Mouse (Mus musculus): ENCODE results near the gene Tarbp1. TPM values are rescaled to one million over a fixed set of nuclear protein-coding genes. Genes with fewer than 3 reads are reported as not detected.
A peak's percentile ranks its signal among the peaks of the same experiment; 100 is the strongest.

Gene Tarbp1
- polyA plus RNA-seq, 1 experiment from 2014 or later: 1.1 TPM

GRCm38 (mm10) chr8:126504492-126505182 is 29.8 kb upstream of the Tarbp1 start:
- no peaks in the 10 kb centered on the region for H3K36me3 ChIP-seq (ENCODE audit: control insufficient read depth, insufficient read depth, low read length)
- 67% methylated on average over 16 of the region's 16 CpGs for WGBS
- H3K27ac ChIP-seq (replicated peaks): no peak overlapping the region
- no peaks in the 10 kb centered on the region for H3K4me1 ChIP-seq (replicated peaks; ENCODE audit: control insufficient read depth, insufficient read depth)
- DNase-seq (ENCODE audit: low spot score): no peak
- no peaks in the 10 kb centered on the region for H3K27me3 ChIP-seq (ENCODE audit: control insufficient read depth, insufficient read depth, low read length)
- TF ChIP-seq EP300 (optimal IDR thresholded peaks at IDR 0.05) (no peak), CTCF (IDR thresholded peaks at IDR 0.05; ENCODE audit: low read depth) (no peak)
- H3K9me3 ChIP-seq (ENCODE audit: control insufficient read depth, low read length): no peaks in the 10 kb centered on the region
- no peak for ATAC-seq (ENCODE audit: low FRiP score, low TSS enrichment)
- H3K9ac ChIP-seq (ENCODE audit: low read length): no peak overlapping the region
- no peak overlapping the region for H3K4me3 ChIP-seq (ENCODE audit: low read depth, low read length)
- H3K4me2 ChIP-seq (replicated peaks; ENCODE audit: low read depth): no peak overlapping the region

- Histone ChIP-seq H3K36me3 (ENCODE audit: control insufficient read depth, insufficient read depth, low read length) (no peaks in the 10 kb centered on the region), H3K4me2 (replicated peaks; ENCODE audit: low read depth) (no peak overlapping the region), H3K4me1 (replicated peaks; ENCODE audit: control insufficient read depth, insufficient read depth) (0 out of 2 replicates have a peak, but pooled peaks cover 5% of the 10 kb centered on the region), H3K9me3 (ENCODE audit: control insufficient read depth, low read length) (no peaks in the 10 kb centered on the region), H3K27ac (replicated peaks) (no peak overlapping the region), H3K27me3 (ENCODE audit: control insufficient read depth, insufficient read depth, low read length) (no peaks in the 10 kb centered on the region), H3K9ac (ENCODE audit: low read length) (no peak overlapping the region), H3K4me3 (ENCODE audit: low read depth, low read length) (no peak overlapping the region)
- DNase-seq (ENCODE audit: low spot score) (no peak), ATAC-seq (ENCODE audit: low FRiP score, low TSS enrichment) (peak; percentile 36; the same call in 1 of the 2 replicates)
- 50% methylated on average over 2 of the region's 2 CpGs for WGBS
- no peak for TF ChIP-seq CTCF (IDR thresholded peaks at IDR 0.05; ENCODE audit: low read depth)
- TF ChIP-seq EP300 (optimal IDR thresholded peaks at IDR 0.05): no peak
Observed at GRCm38 (mm10) chr8:126502722-126503121, 27.9 kb upstream of the Tarbp1 start.

- H3K4me1 ChIP-seq (replicated peaks; ENCODE audit: control insufficient read depth, insufficient read depth): 0 out of 2 replicates have a peak, but pooled peaks cover 5% of the 10 kb centered on the region
- H3K4me2 ChIP-seq (replicated peaks; ENCODE audit: low read depth): no peak overlapping the region
- WGBS: 87% methylated on average over 2 of the region's 2 CpGs
- H3K27me3 ChIP-seq (ENCODE audit: control insufficient read depth, insufficient read depth, low read length): no peaks in the 10 kb centered on the region
- no peak overlapping the region for H3K4me3 ChIP-seq (ENCODE audit: low read depth, low read length)
- ATAC-seq (ENCODE audit: low FRiP score, low TSS enrichment) (no peak), DNase-seq (ENCODE audit: low spot score) (no peak)
- TF ChIP-seq CTCF (IDR thresholded peaks at IDR 0.05; ENCODE audit: low read depth) (no peak), EP300 (optimal IDR thresholded peaks at IDR 0.05) (no peak)
- no peak overlapping the region for H3K27ac ChIP-seq (replicated peaks)
- H3K36me3 ChIP-seq (ENCODE audit: control insufficient read depth, insufficient read depth, low read length): no peaks in the 10 kb centered on the region
- H3K9ac ChIP-seq (ENCODE audit: low read length): no peak overlapping the region
- no peaks in the 10 kb centered on the region for H3K9me3 ChIP-seq (ENCODE audit: control insufficient read depth, low read length)
Observed at GRCm38 (mm10) chr8:126499371-126499770, 24.5 kb upstream of the Tarbp1 start.

GRCm38 (mm10) chr8:126498465-126498864 is 23.6 kb upstream of the Tarbp1 start:
- Histone ChIP-seq H3K27ac (replicated peaks) (peak overlapping the region; percentile 85), H3K36me3 (ENCODE audit: control insufficient read depth, insufficient read depth, low read length) (no peaks in the 10 kb centered on the region), H3K27me3 (ENCODE audit: control insufficient read depth, insufficient read depth, low read length) (no peaks in the 10 kb centered on the region), H3K9me3 (ENCODE audit: control insufficient read depth, low read length) (no peaks in the 10 kb centered on the region), H3K4me1 (replicated peaks; ENCODE audit: control insufficient read depth, insufficient read depth) (0 out of 2 replicates have a peak, but pooled peaks cover 5% of the 10 kb centered on the region), H3K4me3 (ENCODE audit: low read depth, low read length) (no peak overlapping the region), H3K4me2 (replicated peaks; ENCODE audit: low read depth) (no peak overlapping the region; the same call in 1 of the 2 replicates), H3K9ac (ENCODE audit: low read length) (no peak overlapping the region)
- DNase-seq (ENCODE audit: low spot score) (peak; percentile 54), ATAC-seq (ENCODE audit: low FRiP score, low TSS enrichment) (no peak)
- 42% methylated on average over 6 of the region's 6 CpGs for WGBS
- no peak for TF ChIP-seq EP300 (optimal IDR thresholded peaks at IDR 0.05)
- no peak for TF ChIP-seq CTCF (IDR thresholded peaks at IDR 0.05; ENCODE audit: low read depth)

- no peaks in the 10 kb centered on the region for H3K36me3 ChIP-seq (ENCODE audit: control insufficient read depth, insufficient read depth, low read length)
- TF ChIP-seq EP300 (optimal IDR thresholded peaks at IDR 0.05): peak; percentile 64
- peak; percentile 100 for TF ChIP-seq CTCF (IDR thresholded peaks at IDR 0.05; ENCODE audit: low read depth)
- H3K27me3 ChIP-seq (ENCODE audit: control insufficient read depth, insufficient read depth, low read length): no peaks in the 10 kb centered on the region
- peak overlapping the region; percentile 56 for H3K4me2 ChIP-seq (replicated peaks; ENCODE audit: low read depth)
- 15% methylated on average over 27 of the region's 27 CpGs for WGBS
- DNase-seq (ENCODE audit: low spot score) (peak; percentile 91), ATAC-seq (ENCODE audit: low FRiP score, low TSS enrichment) (peak; percentile 92)
- H3K4me3 ChIP-seq (ENCODE audit: low read depth, low read length): peak overlapping the region; percentile 28
- H3K9ac ChIP-seq (ENCODE audit: low read length): peak overlapping the region; percentile 61
- no peaks in the 10 kb centered on the region for H3K9me3 ChIP-seq (ENCODE audit: control insufficient read depth, low read length)
- H3K27ac ChIP-seq (replicated peaks): peak overlapping the region; percentile 85
- 0 out of 2 replicates have a peak, but pooled peaks cover 5% of the 10 kb centered on the region for H3K4me1 ChIP-seq (replicated peaks; ENCODE audit: control insufficient read depth, insufficient read depth)
Observed at GRCm38 (mm10) chr8:126497541-126498428, 22.9 kb upstream of the Tarbp1 start.

Measured in stomach, postnatal 0 days (tissue).